Mouse (Mus musculus): ENCODE measurements around the gene Smg8.

DNA sequence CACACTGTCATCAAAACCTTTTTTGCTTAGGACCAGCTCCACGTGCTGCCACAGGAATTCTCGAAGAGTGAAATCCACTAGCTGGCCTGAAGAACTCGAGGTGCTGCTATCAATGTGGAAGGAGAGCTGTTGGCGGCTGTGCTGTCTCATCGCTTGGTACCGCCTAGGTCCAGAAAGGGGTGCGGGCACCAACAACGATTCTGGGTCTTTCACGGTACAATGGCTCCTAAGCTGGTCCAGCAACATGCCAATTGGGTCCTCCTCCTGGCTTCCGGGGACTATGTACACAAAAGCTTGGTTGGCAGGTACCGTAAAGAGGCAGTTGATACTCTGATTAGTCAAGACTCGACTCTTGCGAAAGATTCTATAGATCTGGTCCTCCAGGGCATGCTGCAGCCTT, 1.1 kb downstream of the Smg8 start:
- no peak for TF ChIP-seq POLR2A (IDR thresholded peaks at IDR 0.05; ENCODE audit: extremely low read depth, insufficient read depth, low read length)
- no peak for TF ChIP-seq CTCF (IDR thresholded peaks at IDR 0.05; ENCODE audit: extremely low read depth, insufficient read depth, low read length)
